Mouse (Mus musculus) central nervous system, embryonic 18 days (tissue): ENCODE measurements around the gene Cdk17. TPM values are rescaled to one million over a fixed set of nuclear protein-coding genes. Genes with fewer than 3 reads are reported as not detected.

Source experiments
- polyA plus RNA-seq: library from polyadenylated mRNA; depleted of rRNA; stranded (reverse); fragments of >200 nt; gene quantifications from 2 replicates; pipeline ENCODE4 v1.2.3, GENCODE M21; 2012; rRNA removed

Cdk17 gene
- polyA plus RNA-seq = 66.9 and 73.0 TPM in 2 replicates

DNA sequence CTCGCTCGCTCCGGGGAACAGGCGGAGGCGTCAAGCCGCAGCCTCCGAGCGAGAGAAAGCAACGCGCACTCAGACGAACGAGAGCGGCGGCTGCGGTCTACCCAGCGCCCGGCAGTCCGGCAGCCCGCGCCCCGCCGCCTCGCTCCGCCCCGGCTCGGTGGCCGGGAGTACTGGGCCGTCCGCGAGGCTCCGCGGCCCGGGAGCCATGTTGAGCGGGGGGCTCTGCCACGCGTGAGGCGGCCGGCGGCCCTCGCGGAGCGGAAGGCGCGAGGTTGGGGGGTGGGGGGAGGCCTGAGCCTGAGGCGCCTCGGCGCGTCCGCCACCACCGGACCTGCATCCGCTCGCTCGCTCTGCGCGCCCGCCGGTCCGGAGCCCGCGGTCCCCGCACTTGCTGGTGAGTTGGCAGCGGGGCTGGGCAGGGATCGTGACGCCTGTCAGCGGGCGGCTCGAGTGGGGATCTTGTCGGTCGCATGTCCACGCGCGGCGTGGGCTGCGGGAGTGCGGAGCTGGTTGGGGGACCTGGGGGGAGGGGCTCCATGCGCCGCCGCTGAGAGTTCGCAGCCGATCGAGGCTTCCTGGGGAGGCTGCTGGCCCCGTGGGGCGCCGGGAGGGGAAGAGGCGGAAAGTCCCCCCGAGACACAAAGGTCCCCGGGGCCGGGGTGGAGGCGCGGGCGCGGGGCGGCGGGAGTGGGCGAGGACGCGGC, at the start of gene Cdk17:
TSS of gene Cdk17 (plus strand) at position 69 of the 704 bp plus-strand sequence.

DNA sequence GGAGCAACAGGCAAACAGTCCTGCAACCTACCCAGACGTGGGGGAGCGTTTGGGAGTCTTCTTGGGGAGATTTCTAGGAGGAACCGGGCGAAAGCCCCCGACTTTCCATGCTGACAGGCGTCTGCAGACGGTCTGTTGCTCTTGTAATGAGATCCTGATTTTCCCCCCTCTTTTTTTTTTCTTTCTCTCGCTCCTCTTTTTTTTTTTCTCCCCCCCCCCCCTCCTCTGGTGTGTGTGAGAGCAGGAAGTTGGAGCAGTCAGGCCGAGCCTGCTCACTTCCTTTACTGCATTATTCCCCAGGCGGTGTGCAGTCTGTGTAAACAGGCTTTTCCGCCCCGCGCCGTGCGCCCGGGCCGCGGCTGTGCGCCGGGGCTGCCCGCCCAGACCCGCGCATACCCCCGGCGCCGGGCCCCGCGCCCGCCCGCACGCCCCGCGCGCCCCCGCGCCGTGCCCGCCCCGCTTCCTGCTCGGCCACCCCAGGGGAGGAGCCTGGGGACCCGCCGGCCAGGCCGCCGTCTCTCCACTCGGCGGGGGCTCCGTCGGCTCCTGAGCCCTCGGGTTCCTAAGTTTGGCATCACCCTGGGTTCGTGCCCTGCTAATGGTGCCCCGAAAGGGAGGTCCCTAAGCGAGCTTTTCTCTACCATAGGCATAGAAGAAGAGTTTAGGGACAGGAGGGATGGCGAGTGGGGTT, 150.2 kb downstream of the Cdk17 start, which contains the start of gene Elk3:
TSS of gene Elk3 (minus strand) at position 415 of the 691 bp plus-strand sequence.

Other genes starting within 250 kb of the Cdk17 start
- 2.4 and 2.5 TPM in 2 replicates for gene Cfap54, start 79.3 kb upstream of the Cdk17 start, polyA plus RNA-seq
- 9.2 and 9.5 TPM in 2 replicates for gene Elk3, start 150.3 kb downstream of the Cdk17 start, polyA plus RNA-seq